Mouse (Mus musculus): ENCODE data around the gene Bfsp2. TPM values are rescaled to one million over a fixed set of nuclear protein-coding genes. Genes with fewer than 3 reads are reported as not detected.

Gene Bfsp2
- total and polyA plus RNA-seq, 2 experiments, result 0.28 TPM; not detected in 1

DNA sequence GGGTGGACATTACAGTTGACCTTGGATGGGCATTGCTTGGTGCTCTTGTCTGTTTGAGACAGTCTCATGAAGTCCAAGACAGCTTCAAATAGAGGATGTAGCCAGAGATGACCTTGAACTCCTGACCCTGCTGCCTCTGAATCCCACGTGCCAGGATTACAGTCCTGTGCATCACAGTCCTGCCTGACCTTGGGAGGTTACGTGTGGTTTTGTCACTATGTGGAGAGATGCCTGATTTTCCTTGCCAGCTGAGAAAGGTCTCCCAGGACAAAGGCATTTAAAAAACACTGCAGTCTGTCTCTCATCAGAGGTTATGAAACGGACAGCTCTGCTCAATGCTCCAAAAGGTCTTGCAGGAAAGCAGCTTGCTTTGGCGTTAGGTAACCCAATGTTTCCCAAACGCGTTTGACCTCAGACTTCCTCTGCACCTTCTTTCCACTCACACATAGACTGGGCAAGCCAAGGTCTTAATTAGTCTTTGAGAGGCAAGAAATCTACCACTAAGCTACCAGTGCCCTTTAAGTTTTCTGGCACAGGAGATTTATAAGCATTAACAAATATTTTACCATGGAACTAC lies 88.3 kb downstream of the Bfsp2 start:
- Histone ChIP-seq H3K9ac (ENCODE audit: low read depth, low read length) (no peak overlapping the region), H3K27ac (replicated peaks; ENCODE audit: insufficient read depth, low read depth, low read length) (no peak overlapping the region), H3K4me3 (ENCODE audit: insufficient read depth, low read depth, low read length) (no peak overlapping the region), H3K36me3 (ENCODE audit: control insufficient read depth, insufficient read depth, low read length) (no peaks in the 10 kb centered on the region), H3K79me2 (ENCODE audit: control insufficient read depth, insufficient read depth, low read length) (no peaks in the 10 kb centered on the region), H3K27me3 (ENCODE audit: control insufficient read depth, insufficient read depth, low read length) (no peaks in the 10 kb centered on the region), H3K4me1 (ENCODE audit: control insufficient read depth, insufficient read depth, low read length) (no peaks in the 10 kb centered on the region)
- TF ChIP-seq POLR2A (IDR thresholded peaks at IDR 0.05; ENCODE audit: extremely low read depth, insufficient read depth, low read length) (no peak), CTCF (IDR thresholded peaks at IDR 0.05; ENCODE audit: low read depth, low read length) (no peak)
- WGBS, result 60% methylated on average over 6 of the region's 6 CpGs
- DNase-seq (ENCODE audit: extremely low read depth, low read depth, low spot score), result no peak

DNA sequence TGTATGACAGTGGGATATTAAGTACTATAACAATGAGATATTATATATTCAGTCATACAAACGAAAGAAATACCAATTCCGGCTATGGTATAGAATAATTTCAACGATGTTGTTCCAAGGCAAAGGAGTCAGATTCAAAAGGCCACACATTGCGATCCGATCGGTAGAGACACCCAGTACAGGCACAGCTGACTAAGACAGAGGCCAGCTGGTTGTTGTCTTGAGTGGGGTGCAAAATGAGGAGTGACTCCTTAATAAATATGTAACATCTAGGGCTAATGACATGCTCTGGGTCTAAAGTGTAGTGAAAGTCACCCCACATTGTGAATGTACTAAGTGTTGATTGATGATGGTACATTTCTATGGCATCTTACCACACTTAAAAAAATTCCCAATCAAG lies 91.0 kb downstream of the Bfsp2 start:
- H3K9ac ChIP-seq (ENCODE audit: low read depth, low read length), result no peak overlapping the region
- TF ChIP-seq CTCF (IDR thresholded peaks at IDR 0.05; ENCODE audit: low read depth, low read length) (no peak), POLR2A (IDR thresholded peaks at IDR 0.05; ENCODE audit: extremely low read depth, insufficient read depth, low read length) (no peak)
- 95% methylated on average over 6 of the region's 6 CpGs for WGBS
- H3K4me1 ChIP-seq (ENCODE audit: control insufficient read depth, insufficient read depth, low read length), result no peaks in the 10 kb centered on the region
- H3K4me3 ChIP-seq (ENCODE audit: insufficient read depth, low read depth, low read length), result no peak overlapping the region
- no peak overlapping the region for H3K27ac ChIP-seq (replicated peaks; ENCODE audit: insufficient read depth, low read depth, low read length)
- no peaks in the 10 kb centered on the region for H3K27me3 ChIP-seq (ENCODE audit: control insufficient read depth, insufficient read depth, low read length)
- H3K36me3 ChIP-seq (ENCODE audit: control insufficient read depth, insufficient read depth, low read length), result no peaks in the 10 kb centered on the region
- no peaks in the 10 kb centered on the region for H3K79me2 ChIP-seq (ENCODE audit: control insufficient read depth, insufficient read depth, low read length)
- no peak for DNase-seq (ENCODE audit: extremely low read depth, low read depth, low spot score)

DNA sequence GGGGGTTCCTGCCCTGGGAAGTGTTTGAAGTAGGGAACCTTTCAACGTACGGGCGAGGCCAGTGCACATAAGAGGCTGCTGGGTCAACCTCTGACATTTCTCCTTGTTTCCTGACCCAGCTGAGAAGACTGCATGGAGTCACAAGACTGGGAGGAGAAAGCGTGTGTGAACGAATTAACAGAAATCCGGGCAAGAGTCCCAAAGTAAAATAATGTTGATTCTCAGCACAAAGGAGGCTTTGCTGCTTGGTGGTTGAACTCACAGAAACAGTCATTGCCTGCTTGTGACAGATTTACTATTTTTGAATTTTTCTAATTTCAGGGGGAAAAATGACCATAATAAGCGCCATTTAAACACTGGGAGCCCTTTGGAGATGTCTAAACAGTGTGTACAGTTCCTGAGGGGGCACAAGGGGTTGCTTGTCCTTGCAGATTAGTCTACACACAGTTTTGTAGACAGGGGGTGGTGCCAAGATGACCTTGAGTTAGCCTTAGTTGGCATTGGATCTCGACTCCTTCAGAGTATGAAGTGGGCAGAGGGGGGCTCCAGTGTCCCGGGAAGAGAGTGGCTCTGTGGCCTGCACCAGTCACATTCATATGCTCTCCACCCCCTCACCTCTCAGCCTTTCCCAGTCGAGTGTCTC lies 93.1 kb downstream of the Bfsp2 start:
- Histone ChIP-seq H3K27me3 (ENCODE audit: control insufficient read depth, insufficient read depth, low read length) (no peaks in the 10 kb centered on the region), H3K4me3 (ENCODE audit: insufficient read depth, low read depth, low read length) (no peak overlapping the region), H3K27ac (replicated peaks; ENCODE audit: insufficient read depth, low read depth, low read length) (no peak overlapping the region), H3K36me3 (ENCODE audit: control insufficient read depth, insufficient read depth, low read length) (no peaks in the 10 kb centered on the region), H3K9ac (ENCODE audit: low read depth, low read length) (no peak overlapping the region), H3K79me2 (ENCODE audit: control insufficient read depth, insufficient read depth, low read length) (no peaks in the 10 kb centered on the region), H3K4me1 (ENCODE audit: control insufficient read depth, insufficient read depth, low read length) (no peaks in the 10 kb centered on the region)
- WGBS, result 83% methylated on average over 10 of the region's 10 CpGs
- DNase-seq (ENCODE audit: extremely low read depth, low read depth, low spot score), result no peak
- TF ChIP-seq POLR2A (IDR thresholded peaks at IDR 0.05; ENCODE audit: extremely low read depth, insufficient read depth, low read length), result no peak
- TF ChIP-seq CTCF (IDR thresholded peaks at IDR 0.05; ENCODE audit: low read depth, low read length), result no peak

DNA sequence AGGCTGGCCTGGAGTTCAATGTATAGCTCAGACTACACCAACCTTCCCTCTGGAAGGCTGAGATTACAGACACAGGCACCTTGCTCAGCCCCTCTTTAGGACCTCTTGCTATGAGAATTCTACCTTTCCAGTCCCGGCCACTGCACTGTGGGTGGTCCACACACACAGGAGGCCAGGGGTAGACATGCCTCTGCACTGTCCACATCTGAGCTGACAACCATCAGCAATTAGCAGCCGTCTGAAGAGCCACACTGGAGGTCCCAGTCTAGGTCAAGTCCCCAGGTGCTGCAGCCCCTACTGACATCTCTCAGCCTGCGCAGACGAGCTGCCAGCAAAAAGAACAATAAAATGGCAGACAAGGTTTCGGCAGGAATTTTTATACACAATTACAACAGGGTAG lies 93.6 kb downstream of the Bfsp2 start:
- H3K9ac ChIP-seq (ENCODE audit: low read depth, low read length), result no peak overlapping the region
- no peaks in the 10 kb centered on the region for H3K36me3 ChIP-seq (ENCODE audit: control insufficient read depth, insufficient read depth, low read length)
- no peak for TF ChIP-seq POLR2A (IDR thresholded peaks at IDR 0.05; ENCODE audit: extremely low read depth, insufficient read depth, low read length)
- no peak for TF ChIP-seq CTCF (IDR thresholded peaks at IDR 0.05; ENCODE audit: low read depth, low read length)
- H3K27me3 ChIP-seq (ENCODE audit: control insufficient read depth, insufficient read depth, low read length), result no peaks in the 10 kb centered on the region
- H3K79me2 ChIP-seq (ENCODE audit: control insufficient read depth, insufficient read depth, low read length), result no peaks in the 10 kb centered on the region
- H3K4me3 ChIP-seq (ENCODE audit: insufficient read depth, low read depth, low read length), result no peak overlapping the region
- DNase-seq (ENCODE audit: extremely low read depth, low read depth, low spot score), result no peak
- no peak overlapping the region for H3K27ac ChIP-seq (replicated peaks; ENCODE audit: insufficient read depth, low read depth, low read length)
- 79% methylated on average over 5 of the region's 5 CpGs for WGBS
- no peaks in the 10 kb centered on the region for H3K4me1 ChIP-seq (ENCODE audit: control insufficient read depth, insufficient read depth, low read length)

DNA sequence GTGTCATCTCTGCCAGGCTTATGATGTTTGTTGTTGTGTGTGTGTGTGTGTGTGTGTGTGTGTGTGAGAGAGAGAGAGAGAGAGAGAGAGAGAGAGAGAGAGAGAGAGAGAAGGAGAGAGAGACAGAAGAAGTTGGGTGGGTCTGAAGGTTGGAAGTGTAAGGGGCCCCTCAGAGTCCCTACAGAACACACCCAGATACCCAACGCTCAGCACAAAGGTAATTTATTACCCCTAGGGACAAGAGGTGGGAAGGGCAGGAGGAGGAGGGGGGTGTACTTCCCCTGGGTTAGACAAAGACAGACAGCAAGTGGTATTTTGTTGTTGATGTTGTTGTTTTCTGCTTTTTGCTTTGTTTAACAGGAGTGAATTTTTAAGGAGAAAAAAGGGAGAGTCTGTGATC lies 94.6 kb downstream of the Bfsp2 start:
- Histone ChIP-seq H3K36me3 (ENCODE audit: control insufficient read depth, insufficient read depth, low read length) (no peaks in the 10 kb centered on the region), H3K27me3 (ENCODE audit: control insufficient read depth, insufficient read depth, low read length) (no peaks in the 10 kb centered on the region), H3K27ac (replicated peaks; ENCODE audit: insufficient read depth, low read depth, low read length) (no peak overlapping the region), H3K4me3 (ENCODE audit: insufficient read depth, low read depth, low read length) (no peak overlapping the region), H3K4me1 (ENCODE audit: control insufficient read depth, insufficient read depth, low read length) (no peaks in the 10 kb centered on the region), H3K79me2 (ENCODE audit: control insufficient read depth, insufficient read depth, low read length) (no peaks in the 10 kb centered on the region), H3K9ac (ENCODE audit: low read depth, low read length) (no peak overlapping the region)
- DNase-seq (ENCODE audit: extremely low read depth, low read depth, low spot score), result no peak
- no peak for TF ChIP-seq POLR2A (IDR thresholded peaks at IDR 0.05; ENCODE audit: extremely low read depth, insufficient read depth, low read length)
- TF ChIP-seq CTCF (IDR thresholded peaks at IDR 0.05; ENCODE audit: low read depth, low read length), result no peak
- 52% methylated on average over 1 of the region's 1 CpGs for WGBS

DNA sequence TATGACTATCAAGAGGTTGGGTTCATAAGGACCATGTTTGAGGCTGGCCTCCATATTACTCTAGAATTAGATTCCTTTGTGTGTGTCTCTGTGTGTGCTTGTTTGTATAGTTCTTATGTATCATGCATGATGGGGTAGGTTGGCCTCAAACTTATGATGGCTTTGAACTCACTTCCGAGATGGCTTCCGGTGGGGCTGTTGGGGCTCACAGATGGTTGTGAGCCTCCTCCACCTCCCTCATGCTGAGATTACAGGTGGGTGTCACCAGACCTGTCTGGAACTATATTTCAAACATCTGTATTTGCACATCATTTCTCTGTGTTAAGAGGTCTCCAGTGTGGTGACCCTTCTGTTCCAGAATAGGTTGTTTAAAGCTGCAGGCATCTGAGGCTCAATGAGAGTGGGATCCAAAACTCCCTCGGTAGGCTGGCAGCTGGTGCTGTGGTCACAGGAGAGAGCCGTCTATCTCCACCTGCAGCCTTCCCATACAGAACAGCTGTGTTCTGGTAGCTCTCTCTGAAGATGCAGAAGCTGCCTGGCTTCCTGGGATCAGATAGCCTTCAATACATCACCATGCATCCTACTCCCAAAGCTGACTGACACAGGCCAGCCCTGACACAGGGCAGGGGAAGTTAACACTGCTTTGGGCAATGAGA lies 96.0 kb downstream of the Bfsp2 start:
- Histone ChIP-seq H3K36me3 (ENCODE audit: control insufficient read depth, insufficient read depth, low read length) (no peaks in the 10 kb centered on the region), H3K79me2 (ENCODE audit: control insufficient read depth, insufficient read depth, low read length) (no peaks in the 10 kb centered on the region), H3K9ac (ENCODE audit: low read depth, low read length) (no peak overlapping the region), H3K4me1 (ENCODE audit: control insufficient read depth, insufficient read depth, low read length) (no peaks in the 10 kb centered on the region), H3K27me3 (ENCODE audit: control insufficient read depth, insufficient read depth, low read length) (no peaks in the 10 kb centered on the region), H3K4me3 (ENCODE audit: insufficient read depth, low read depth, low read length) (no peak overlapping the region), H3K27ac (replicated peaks; ENCODE audit: insufficient read depth, low read depth, low read length) (no peak overlapping the region)
- 86% methylated on average over 4 of the region's 4 CpGs for WGBS
- no peak for TF ChIP-seq CTCF (IDR thresholded peaks at IDR 0.05; ENCODE audit: low read depth, low read length)
- no peak for TF ChIP-seq POLR2A (IDR thresholded peaks at IDR 0.05; ENCODE audit: extremely low read depth, insufficient read depth, low read length)
- DNase-seq (ENCODE audit: extremely low read depth, low read depth, low spot score), result no peak
